Mouse (Mus musculus): ENCODE data around the gene Golgb1. TPM values are rescaled to one million over a fixed set of nuclear protein-coding genes. Genes with fewer than 3 reads are reported as not detected.

Gene Golgb1
- polyA plus RNA-seq, 1 experiment from 2014 or later: 128 TPM

- no peak overlapping the region for H3K4me3 ChIP-seq
- no peak overlapping the region for H3K9ac ChIP-seq
- no peaks in the 10 kb centered on the region for H3K9me3 ChIP-seq
- H3K27ac ChIP-seq: no peak overlapping the region
- peaks cover 9% of the 10 kb centered on the region; the same call in 1 of the 2 replicates for H3K4me1 ChIP-seq
- 30% methylated on average over 3 of the region's 3 CpGs for WGBS
- peaks cover 63% of the 10 kb centered on the region for H3K36me3 ChIP-seq
- no peaks in the 10 kb centered on the region for H3K27me3 ChIP-seq
- peak; percentile 60; the same call in 1 of the 2 replicates for ATAC-seq (ENCODE audit: low FRiP score, low read depth)
- no peak overlapping the region for H3K4me2 ChIP-seq (replicated peaks)
Observed at GRCm38 (mm10) chr16:36931976-36932375, 57.0 kb downstream of the Golgb1 start.

DNA sequence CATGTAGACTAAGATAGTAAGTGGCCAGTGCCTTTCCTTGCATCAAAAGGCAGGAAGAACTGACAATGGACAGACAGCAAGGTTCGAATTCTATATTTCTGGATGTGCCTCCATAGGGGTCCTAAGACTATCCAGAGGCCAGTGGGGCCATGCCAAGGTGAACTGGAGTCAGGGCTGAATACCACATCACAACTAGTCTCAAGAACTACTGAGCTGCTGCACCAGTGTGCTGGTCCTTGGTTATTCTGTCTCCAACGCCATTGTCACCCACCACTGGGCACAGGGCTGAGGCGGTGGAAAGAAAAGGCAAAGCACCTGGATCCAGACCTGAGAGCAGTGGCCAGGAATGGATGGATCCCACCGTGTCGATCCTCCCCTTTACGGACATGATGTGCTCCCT, 57.6 kb downstream of the Golgb1 start:
- WGBS: 93% methylated on average over 6 of the region's 6 CpGs

DNA sequence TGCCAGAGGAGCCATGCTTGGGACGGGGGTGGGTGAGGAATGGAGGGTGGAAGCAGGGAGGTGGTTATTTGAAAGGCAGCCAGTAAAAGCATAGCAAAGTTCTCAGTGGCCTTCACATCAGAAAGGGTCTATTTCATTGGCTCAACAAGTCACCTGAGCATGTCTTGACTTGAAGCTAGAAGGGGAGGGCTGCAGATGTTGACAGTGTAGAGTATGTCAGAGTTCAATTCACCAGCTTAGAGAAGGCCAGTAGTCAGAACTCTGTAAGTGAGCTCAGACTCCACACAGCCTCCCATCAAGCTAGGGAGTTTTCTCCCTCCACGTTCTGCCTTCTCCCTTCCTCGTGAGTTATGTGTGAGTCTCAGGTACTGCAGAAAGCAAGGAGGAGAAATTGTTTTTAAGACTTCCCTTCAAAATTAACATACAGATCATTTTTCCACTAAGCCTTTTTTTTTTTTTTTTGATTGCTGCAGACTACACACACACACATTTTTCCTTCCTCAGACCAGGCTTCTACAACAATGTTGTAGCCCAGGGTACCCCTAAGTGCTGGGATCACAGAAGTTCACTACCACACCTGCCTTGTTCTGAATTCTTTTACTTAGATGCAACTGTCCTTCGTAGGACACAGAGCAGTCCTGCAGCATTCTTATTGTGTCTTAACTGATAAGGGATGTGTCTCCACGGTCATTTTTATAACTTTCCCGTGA, 59.3 kb downstream of the Golgb1 start:
- no peaks in the 10 kb centered on the region for H3K9me3 ChIP-seq
- peaks cover 40% of the 10 kb centered on the region for H3K36me3 ChIP-seq
- no peak overlapping the region for H3K4me2 ChIP-seq (replicated peaks)
- H3K27me3 ChIP-seq: no peaks in the 10 kb centered on the region
- H3K4me1 ChIP-seq: peaks cover 9% of the 10 kb centered on the region; the same call in 1 of the 2 replicates
- no peak overlapping the region for H3K9ac ChIP-seq
- H3K27ac ChIP-seq: no peak overlapping the region; the same call in 1 of the 2 replicates
- no peak overlapping the region for H3K4me3 ChIP-seq
- 63% methylated on average over 6 of the region's 6 CpGs for WGBS
- ATAC-seq (ENCODE audit: low FRiP score, low read depth): peak; percentile 41; the same call in 1 of the 2 replicates

More for the DNA sequence above, 57.6 kb downstream of the Golgb1 start:
- H3K4me1 ChIP-seq: peaks cover 9% of the 10 kb centered on the region; the same call in 1 of the 2 replicates
- H3K9me3 ChIP-seq: no peaks in the 10 kb centered on the region
- H3K27me3 ChIP-seq: no peaks in the 10 kb centered on the region
- peaks cover 58% of the 10 kb centered on the region for H3K36me3 ChIP-seq
- no peak overlapping the region for H3K4me2 ChIP-seq (replicated peaks)
- H3K4me3 ChIP-seq: no peak overlapping the region
- no peak overlapping the region for H3K9ac ChIP-seq
- no peak for ATAC-seq (ENCODE audit: low FRiP score, low read depth)
- H3K27ac ChIP-seq: no peak overlapping the region

DNA sequence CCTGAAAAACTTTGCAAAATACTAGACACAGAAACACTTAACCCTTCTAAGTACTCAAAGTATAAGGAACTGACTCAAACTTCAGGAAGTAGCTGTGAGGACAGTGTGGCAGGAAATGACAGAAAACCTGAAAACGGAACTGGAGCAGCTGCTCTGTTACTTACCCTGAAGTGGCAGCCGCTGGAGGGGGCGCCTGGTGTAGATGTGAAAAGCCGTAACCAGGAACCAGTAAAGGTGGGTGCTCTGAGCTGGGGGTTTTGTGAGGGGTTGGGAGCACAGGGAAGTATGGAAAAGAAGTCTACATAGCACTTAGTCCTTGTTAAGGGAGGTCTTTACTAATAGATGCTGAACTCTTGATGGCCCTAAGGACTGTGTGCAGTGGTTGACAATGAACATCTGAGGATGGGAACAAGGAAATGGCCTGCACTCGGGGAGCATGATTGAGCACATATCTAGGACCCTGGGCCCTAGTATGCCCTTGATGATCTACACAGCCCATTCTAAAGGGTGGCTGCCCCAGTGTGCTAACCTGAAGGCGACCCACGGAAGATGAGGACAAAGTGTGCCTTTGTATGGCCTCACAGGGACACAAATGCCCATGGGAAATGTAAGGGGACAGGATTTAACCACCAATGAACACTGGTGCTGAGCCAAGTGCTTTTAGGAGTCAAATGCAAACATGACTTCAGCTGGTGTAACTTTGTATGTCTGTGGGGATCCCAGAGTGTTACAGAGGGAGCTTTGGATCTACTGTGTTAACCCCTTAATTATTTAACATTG, 60.1 kb downstream of the Golgb1 start, which contains the start of gene Hcls1:
Gene Hcls1, plus strand, starts transcription at position 143 of the 780 bp plus-strand sequence.
- H3K9me3 ChIP-seq: no peaks in the 10 kb centered on the region
- H3K27ac ChIP-seq: no peak within 1 kb of the TSS; the same call in 1 of the 2 replicates
- no peak within 1 kb of the TSS for H3K9ac ChIP-seq
- 77% methylated on average over 7 of the region's 7 CpGs for WGBS
- peaks cover 9% of the 10 kb centered on the region; the same call in 1 of the 2 replicates for H3K4me1 ChIP-seq
- no peak within 1 kb of the TSS for H3K4me2 ChIP-seq (replicated peaks)
- no peak for ATAC-seq (ENCODE audit: low FRiP score, low read depth)
- no peak within 1 kb of the TSS for H3K4me3 ChIP-seq
- H3K36me3 ChIP-seq: peaks cover 33% of the 10 kb centered on the region
- H3K27me3 ChIP-seq: no peaks in the 10 kb centered on the region

DNA sequence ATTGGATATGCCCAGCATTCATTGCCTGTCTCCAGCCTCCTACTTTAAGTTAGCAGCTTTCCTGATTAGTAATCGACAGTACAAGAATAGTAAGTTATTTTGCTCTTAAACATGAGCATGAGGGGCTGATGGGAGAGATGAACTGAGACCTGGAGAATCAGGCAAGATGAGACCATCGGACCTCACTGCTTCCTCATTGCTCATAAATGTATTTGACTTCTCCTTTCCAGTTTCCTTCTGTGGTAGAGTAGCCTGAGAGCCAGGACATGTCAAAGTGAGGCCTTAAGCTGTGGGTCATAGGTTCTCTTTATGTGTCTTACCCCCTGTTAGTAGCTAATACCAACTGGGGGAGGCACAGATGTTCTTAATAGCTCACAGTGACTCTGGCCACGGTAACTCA, 60.9 kb downstream of the Golgb1 start:
- no peak overlapping the region for H3K4me3 ChIP-seq
- H3K9ac ChIP-seq: no peak overlapping the region
- whole genome bisulfite sequencing: 76% methylated on average over 3 of the region's 3 CpGs
- peaks cover 9% of the 10 kb centered on the region; the same call in 1 of the 2 replicates for H3K4me1 ChIP-seq
- H3K27me3 ChIP-seq: no peaks in the 10 kb centered on the region
- no peak for ATAC-seq (ENCODE audit: low FRiP score, low read depth)
- H3K9me3 ChIP-seq: no peaks in the 10 kb centered on the region
- no peak overlapping the region for H3K4me2 ChIP-seq (replicated peaks)
- no peak overlapping the region for H3K27ac ChIP-seq
- H3K36me3 ChIP-seq: peaks cover 25% of the 10 kb centered on the region

GRCm38 (mm10) chr16:36941137-36941727, 66.3 kb downstream of the Golgb1 start:
- WGBS: 71% methylated on average over 6 of the region's 6 CpGs
- H3K4me2 ChIP-seq (replicated peaks): no peak overlapping the region
- H3K27me3 ChIP-seq: no peaks in the 10 kb centered on the region
- ATAC-seq (ENCODE audit: low FRiP score, low read depth): no peak
- H3K9me3 ChIP-seq: no peaks in the 10 kb centered on the region
- H3K4me3 ChIP-seq: no peak overlapping the region
- no peaks in the 10 kb centered on the region for H3K4me1 ChIP-seq
- no peak overlapping the region for H3K27ac ChIP-seq
- H3K36me3 ChIP-seq: no peaks in the 10 kb centered on the region
- H3K9ac ChIP-seq: no peak overlapping the region

GRCm38 (mm10) chr16:36941895-36942294, 67.0 kb downstream of the Golgb1 start:
- ATAC-seq (ENCODE audit: low FRiP score, low read depth): no peak
- no peaks in the 10 kb centered on the region for H3K36me3 ChIP-seq
- no peak overlapping the region for H3K4me3 ChIP-seq
- no peak overlapping the region for H3K27ac ChIP-seq
- no peaks in the 10 kb centered on the region for H3K9me3 ChIP-seq
- H3K4me1 ChIP-seq: no peaks in the 10 kb centered on the region
- H3K4me2 ChIP-seq (replicated peaks): no peak overlapping the region
- H3K27me3 ChIP-seq: no peaks in the 10 kb centered on the region
- no peak overlapping the region for H3K9ac ChIP-seq
- 86% methylated on average over 4 of the region's 4 CpGs for WGBS

DNA sequence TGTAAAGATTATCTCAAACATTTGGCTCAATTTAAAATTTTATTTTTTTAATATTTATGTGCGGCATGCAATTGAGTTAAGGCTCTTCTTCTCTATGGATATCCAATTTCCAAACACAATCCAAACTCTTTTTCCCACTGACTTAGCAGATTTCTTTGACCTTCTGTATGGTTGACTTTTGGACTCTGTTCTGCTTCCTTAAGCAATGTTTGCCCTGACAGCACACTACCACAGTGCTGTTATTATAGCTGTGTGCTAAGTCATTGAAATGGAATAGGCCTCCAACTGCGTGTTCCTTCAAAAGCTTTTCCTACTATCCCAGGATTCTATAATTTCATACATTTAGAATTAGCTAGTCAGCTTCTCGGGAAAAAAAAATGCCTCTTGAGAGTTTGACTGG, 68.7 kb downstream of the Golgb1 start:
- Histone ChIP-seq H3K4me1 (no peaks in the 10 kb centered on the region), H3K4me3 (no peak overlapping the region), H3K27ac (no peak overlapping the region), H3K36me3 (no peaks in the 10 kb centered on the region), H3K9ac (no peak overlapping the region), H3K9me3 (no peaks in the 10 kb centered on the region), H3K27me3 (no peaks in the 10 kb centered on the region), H3K4me2 (replicated peaks) (no peak overlapping the region)
- no peak for ATAC-seq (ENCODE audit: low FRiP score, low read depth)
- WGBS: 84% methylated on average over 3 of the region's 3 CpGs

- Histone ChIP-seq H3K27ac (no peak overlapping the region), H3K9me3 (no peaks in the 10 kb centered on the region), H3K4me2 (replicated peaks) (no peak overlapping the region), H3K4me1 (peaks cover 5% of the 10 kb centered on the region), H3K4me3 (no peak overlapping the region), H3K36me3 (no peaks in the 10 kb centered on the region), H3K9ac (no peak overlapping the region), H3K27me3 (no peaks in the 10 kb centered on the region)
- ATAC-seq (ENCODE audit: low FRiP score, low read depth): no peak
- WGBS: 53% methylated on average over 12 of the region's 12 CpGs
Observed at GRCm38 (mm10) chr16:36944895-36945424, 70.0 kb downstream of the Golgb1 start.

- Histone ChIP-seq H3K4me2 (replicated peaks) (no peak overlapping the region), H3K27ac (no peak overlapping the region), H3K36me3 (no peaks in the 10 kb centered on the region), H3K4me1 (peaks cover 11% of the 10 kb centered on the region), H3K9me3 (no peaks in the 10 kb centered on the region), H3K27me3 (no peaks in the 10 kb centered on the region), H3K9ac (no peak overlapping the region), H3K4me3 (no peak overlapping the region)
- 84% methylated on average over 8 of the region's 8 CpGs for WGBS
- ATAC-seq (ENCODE audit: low FRiP score, low read depth): no peak
Observed at GRCm38 (mm10) chr16:36946459-36947159, 71.7 kb downstream of the Golgb1 start.

DNA sequence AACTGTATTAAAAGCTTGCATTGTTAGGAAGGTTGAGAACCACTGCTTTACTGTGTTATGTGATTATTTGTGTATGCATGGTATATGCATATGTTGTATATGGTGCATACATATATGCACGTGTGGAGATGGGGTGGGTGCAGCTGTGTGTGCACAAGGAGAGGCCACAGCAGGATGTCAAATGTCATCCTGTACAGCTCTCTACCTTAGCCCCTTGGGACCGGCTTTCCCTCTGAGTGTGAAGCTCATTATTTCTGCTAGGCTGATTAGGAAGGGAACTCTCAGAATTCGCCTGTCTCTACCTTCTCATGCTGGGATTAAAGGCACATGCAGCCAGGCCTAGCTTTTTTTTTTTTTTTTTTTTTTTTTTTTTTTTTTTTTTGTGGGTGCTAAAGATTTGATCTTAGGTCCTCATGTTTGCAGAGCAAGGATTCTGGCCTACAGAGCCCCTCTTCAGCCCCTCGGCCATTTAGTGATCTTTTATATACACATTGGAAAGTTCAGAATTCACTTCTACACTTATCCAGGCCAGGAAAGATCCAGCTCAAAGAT, 72.8 kb downstream of the Golgb1 start:
- Histone ChIP-seq H3K4me3 (no peak overlapping the region), H3K27me3 (no peaks in the 10 kb centered on the region), H3K9ac (no peak overlapping the region), H3K27ac (no peak overlapping the region), H3K36me3 (no peaks in the 10 kb centered on the region), H3K4me2 (replicated peaks) (no peak overlapping the region), H3K4me1 (peaks cover 11% of the 10 kb centered on the region), H3K9me3 (no peaks in the 10 kb centered on the region)
- WGBS: 63% methylated on average over 4 of the region's 4 CpGs
- ATAC-seq (ENCODE audit: low FRiP score, low read depth): no peak
